Mouse (Mus musculus): ENCODE measurements around the gene Adipor1. TPM values are rescaled to one million over a fixed set of nuclear protein-coding genes. Genes with fewer than 3 reads are reported as not detected.

Adipor1 gene
- polyA plus RNA-seq, 1 experiment from 2014 or later, result 85.0 TPM

- H3K4me3 ChIP-seq, result no peak overlapping the region
- H3K36me3 ChIP-seq, result peaks cover 69% of the 10 kb centered on the region
- H3K27ac ChIP-seq, result no peak overlapping the region
- DNase-seq (ENCODE audit: low spot score), result no peak
- WGBS, result 100% methylated on average over 1 of the region's 1 CpGs
- H3K27me3 ChIP-seq (ENCODE audit: low read depth, poor library complexity, severe bottlenecking), result no peaks in the 10 kb centered on the region
- H3K4me1 ChIP-seq, result peaks cover 8% of the 10 kb centered on the region
- no peaks in the 10 kb centered on the region for H3K9me3 ChIP-seq (replicated peaks)
These were observed 45.4 kb downstream of the Adipor1 start for GRCm38 (mm10) chr1:134460294-134461284.

Other genes with a start within 250 kb of the Adipor1 start
- 0.80 TPM in 1 of 2 replicates, not detected in the other for gene Chil1, start 233.2 kb upstream of the Adipor1 start, polyA plus RNA-seq (2016; fragmentation: Nextera tagmentation; extraction: Ambion mirVana)
- gene Mybph, start 221.9 kb upstream of the Adipor1 start, polyA plus RNA-seq (2016; fragmentation: Nextera tagmentation; extraction: Ambion mirVana), result 0.56 and 0.98 TPM in 2 replicates
- 0.06 and 0.69 TPM in 2 replicates for gene Adora1, start 179.9 kb upstream of the Adipor1 start, polyA plus RNA-seq (2016; fragmentation: Nextera tagmentation; extraction: Ambion mirVana)
- 2.0 and 16.0 TPM in 2 replicates for gene Myog, start 125.4 kb upstream of the Adipor1 start, polyA plus RNA-seq (2016; fragmentation: Nextera tagmentation; extraction: Ambion mirVana)
- 1.8 and 2.3 TPM in 2 replicates for gene Ppfia4, start 82.5 kb upstream of the Adipor1 start, polyA plus RNA-seq (2016; fragmentation: Nextera tagmentation; extraction: Ambion mirVana)
- gene Tmem183a, start 53.4 kb upstream of the Adipor1 start, polyA plus RNA-seq (2016; fragmentation: Nextera tagmentation; extraction: Ambion mirVana), result 118 TPM in 2 replicates
- not detected in 2 replicates for gene 4933406M09Rik, start 29.4 kb upstream of the Adipor1 start, polyA plus RNA-seq (2016; fragmentation: Nextera tagmentation; extraction: Ambion mirVana)
- 41.6 and 44.4 TPM in 2 replicates for gene Cyb5r1, start 9.8 kb upstream of the Adipor1 start, polyA plus RNA-seq (2016; fragmentation: Nextera tagmentation; extraction: Ambion mirVana)
- 41.6 and 43.7 TPM in 2 replicates for gene Klhl12, start 40.2 kb downstream of the Adipor1 start, polyA plus RNA-seq (2016; fragmentation: Nextera tagmentation; extraction: Ambion mirVana)
- gene Rabif, start 79.3 kb downstream of the Adipor1 start, polyA plus RNA-seq (2016; fragmentation: Nextera tagmentation; extraction: Ambion mirVana), result 36.6 and 38.2 TPM in 2 replicates
- not detected in 2 replicates for gene Mgat4e, start 134.3 kb downstream of the Adipor1 start, polyA plus RNA-seq (2016; fragmentation: Nextera tagmentation; extraction: Ambion mirVana)
- gene Kdm5b, start 144.8 kb downstream of the Adipor1 start, polyA plus RNA-seq (2016; fragmentation: Nextera tagmentation; extraction: Ambion mirVana), result 67.1 and 81.9 TPM in 2 replicates
- gene Syt2, start 231.3 kb downstream of the Adipor1 start, polyA plus RNA-seq (2016; fragmentation: Nextera tagmentation; extraction: Ambion mirVana), result 0.04 and 0.06 TPM in 2 replicates